Mouse (Mus musculus) hindbrain, embryonic 14.5 days (tissue): ENCODE results near the gene Ankrd44. TPM values are rescaled to one million over a fixed set of nuclear protein-coding genes. Genes with fewer than 3 reads are reported as not detected.

Source experiments
- ATAC-seq: fragments of 200-750 bp; cut with Nextera tagmentation; 2 replicates; pipeline ENCODE4 v1.8.0; 2017; ENCODE audit warnings: moderate number of reproducible peaks, mild to moderate bottlenecking, moderate TSS enrichment, moderate library complexity; ENCODE audit not compliant: low FRiP score
- DNase-seq: peaks from one replicate; pipeline ENCODE4 v3.0.0-alpha.2; 2015; ENCODE audit warnings: low spot score
- H3K27ac ChIP-seq: fragments of 300-500 bp; sonication (generic); 2 replicates; pipeline ENCODE4 v1.5.1; 2014; ENCODE audit warnings: mild to moderate bottlenecking, moderate library complexity
- H3K27me3 ChIP-seq: fragments of 300-500 bp; sonication (generic); 2 replicates; pipeline ENCODE4 v1.6.1; 2014; ENCODE audit warnings: mild to moderate bottlenecking, low read length, mixed read lengths; ENCODE audit not compliant: control insufficient read depth, insufficient read depth
- H3K36me3 ChIP-seq: fragments of 300-500 bp; sonication (generic); replicated peaks from 2 replicates; pipeline ENCODE4 v1.6.1; 2014; ENCODE audit not compliant: control insufficient read depth, insufficient read depth
- H3K4me1 ChIP-seq: fragments of 300-500 bp; sonication (generic); replicated peaks from 2 replicates; pipeline ENCODE4 v1.6.1; 2014; ENCODE audit warnings: antibody characterized with exemption, low read length, mixed read lengths; ENCODE audit not compliant: control insufficient read depth, insufficient read depth
- H3K4me2 ChIP-seq: fragments of 300-500 bp; sonication (generic); replicated peaks from 2 replicates; pipeline ENCODE4 v1.6.1; 2014; ENCODE audit warnings: mild to moderate bottlenecking, moderate library complexity
- H3K4me3 ChIP-seq: fragments of 300-500 bp; sonication (generic); replicated peaks from 2 replicates; pipeline ENCODE4 v1.5.1; 2014; ENCODE audit warnings: mild to moderate bottlenecking, low read length
- H3K9ac ChIP-seq: fragments of 300-500 bp; sonication (generic); 2 replicates; pipeline ENCODE4 v1.6.1; 2014
- H3K9me3 ChIP-seq: fragments of 300-500 bp; sonication (generic); 2 replicates; pipeline ENCODE4 v1.6.1; 2016; ENCODE audit warnings: low read length; ENCODE audit not compliant: control insufficient read depth
- WGBS: fragments of 180-500 bp; shearing (Covaris S2); extraction: QIAGEN DNeasy Blood & Tissue Kit; methylation state at CpG from one replicate; pipeline ENCODE4 v1.1.7; 2014; 5-methylcytosine and 5-hydroxymethylcytosine counted together
- polyA plus RNA-seq: library from polyadenylated mRNA; unstranded; fragments of >200 nt; fragmentation: Nextera tagmentation; extraction: Ambion mirVana; gene quantifications from 2 replicates; pipeline ENCODE4 v1.2.1, GENCODE M21; 2014

The Ankrd44 gene
- polyA plus RNA-seq, 1 experiment from 2014 or later, result 30.0 TPM

DNA sequence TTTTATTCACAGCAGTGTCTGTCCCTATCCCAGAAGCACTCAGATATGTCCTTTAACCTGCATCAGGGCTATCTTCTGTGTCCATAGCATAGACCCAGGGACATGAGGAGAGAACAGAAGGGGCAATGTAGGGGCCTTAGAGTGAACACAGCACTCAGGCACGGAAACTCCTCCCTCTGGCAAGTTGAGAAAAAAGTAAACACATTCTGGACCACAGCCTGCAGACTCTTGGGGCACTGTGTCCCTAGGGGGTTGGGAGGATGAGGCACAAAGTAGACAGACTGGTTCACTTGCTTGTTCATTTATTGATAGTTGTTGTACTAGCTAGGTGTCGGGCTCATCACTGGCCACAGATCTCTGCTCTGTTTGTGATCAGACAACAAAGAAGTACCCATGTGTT lies 199.6 kb downstream of the Ankrd44 start:
- Histone ChIP-seq H3K4me1 (no peaks in the 10 kb centered on the region), H3K36me3 (peaks cover 30% of the 10 kb centered on the region), H3K27me3 (no peaks in the 10 kb centered on the region), H3K9me3 (no peaks in the 10 kb centered on the region), H3K4me2 (no peak overlapping the region), H3K4me3 (no peak overlapping the region), H3K27ac (no peak overlapping the region), H3K9ac (no peak overlapping the region)
- ATAC-seq (no peak), DNase-seq (no peak)
- 77% methylated on average over 2 of the region's 2 CpGs for WGBS

DNA sequence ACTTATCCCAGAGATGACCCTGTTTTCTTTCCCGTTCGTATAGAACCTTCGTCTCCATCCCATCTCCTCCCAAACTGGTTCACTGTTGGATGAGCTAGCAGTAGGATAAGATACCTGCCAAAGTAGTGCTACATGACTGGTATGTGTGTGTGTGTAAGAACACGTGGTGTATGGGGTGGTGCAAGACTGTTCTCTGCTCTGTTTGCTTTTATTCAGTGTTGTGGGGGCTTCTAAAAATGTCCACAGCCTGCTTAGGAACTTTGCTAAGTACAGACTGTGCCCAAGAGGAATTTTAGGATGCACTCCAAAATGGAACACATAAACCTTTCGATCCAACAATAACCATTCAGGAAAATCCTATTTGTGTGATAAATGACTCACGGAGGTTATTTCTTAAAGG lies 209.3 kb downstream of the Ankrd44 start:
- ATAC-seq (no peak), DNase-seq (no peak)
- Histone ChIP-seq H3K4me3 (no peak overlapping the region), H3K4me2 (no peak overlapping the region), H3K9ac (no peak overlapping the region), H3K27ac (no peak overlapping the region), H3K4me1 (no peaks in the 10 kb centered on the region; the same call in 1 of the 2 replicates), H3K27me3 (no peaks in the 10 kb centered on the region), H3K36me3 (no peaks in the 10 kb centered on the region; the same call in 1 of the 2 replicates), H3K9me3 (no peaks in the 10 kb centered on the region)
- WGBS, result 89% methylated on average over 6 of the region's 6 CpGs

DNA sequence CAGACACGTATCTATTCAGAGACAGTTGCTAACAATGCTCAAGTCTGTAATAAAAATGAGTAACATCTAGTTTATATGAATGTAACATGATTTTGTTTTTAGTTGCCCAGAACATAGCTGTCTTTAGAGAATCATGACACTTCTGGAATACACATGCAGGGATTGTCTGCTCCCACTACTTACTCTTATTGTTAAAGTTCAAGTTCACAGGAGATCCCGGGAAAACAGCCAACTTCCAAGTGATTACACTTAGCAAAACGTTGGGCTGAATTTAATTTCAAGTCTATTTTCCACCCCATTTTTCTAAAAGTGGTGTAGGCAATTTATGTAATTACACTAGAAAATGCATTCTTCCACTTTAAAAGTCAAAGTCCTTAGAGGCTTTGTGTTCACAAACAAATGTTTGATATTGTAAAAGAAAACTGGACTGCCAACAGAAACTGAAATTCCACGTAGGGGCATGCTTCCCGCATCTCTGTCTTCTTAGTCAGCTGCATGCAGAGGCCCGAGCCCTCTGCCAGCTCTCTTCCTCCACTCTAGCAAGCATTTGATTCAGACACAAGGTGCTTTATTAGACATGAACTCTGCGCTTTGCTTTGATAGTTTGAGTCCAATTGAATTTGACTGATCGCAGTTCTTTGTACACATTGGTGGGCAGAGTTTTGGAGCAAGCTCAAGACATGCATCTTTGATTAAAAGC lies 211.0 kb downstream of the Ankrd44 start:
- ATAC-seq, result no peak; the same call in 1 of the 2 replicates
- H3K36me3 ChIP-seq, result no peaks in the 10 kb centered on the region; the same call in 1 of the 2 replicates
- no peaks in the 10 kb centered on the region; the same call in 1 of the 2 replicates for H3K4me1 ChIP-seq
- H3K9me3 ChIP-seq, result no peaks in the 10 kb centered on the region
- H3K4me2 ChIP-seq, result no peak overlapping the region
- H3K27ac ChIP-seq, result no peak overlapping the region
- WGBS, result 68% methylated on average over 8 of the region's 8 CpGs
- H3K27me3 ChIP-seq, result no peaks in the 10 kb centered on the region
- DNase-seq, result no peak
- H3K4me3 ChIP-seq, result no peak overlapping the region
- no peak overlapping the region for H3K9ac ChIP-seq

DNA sequence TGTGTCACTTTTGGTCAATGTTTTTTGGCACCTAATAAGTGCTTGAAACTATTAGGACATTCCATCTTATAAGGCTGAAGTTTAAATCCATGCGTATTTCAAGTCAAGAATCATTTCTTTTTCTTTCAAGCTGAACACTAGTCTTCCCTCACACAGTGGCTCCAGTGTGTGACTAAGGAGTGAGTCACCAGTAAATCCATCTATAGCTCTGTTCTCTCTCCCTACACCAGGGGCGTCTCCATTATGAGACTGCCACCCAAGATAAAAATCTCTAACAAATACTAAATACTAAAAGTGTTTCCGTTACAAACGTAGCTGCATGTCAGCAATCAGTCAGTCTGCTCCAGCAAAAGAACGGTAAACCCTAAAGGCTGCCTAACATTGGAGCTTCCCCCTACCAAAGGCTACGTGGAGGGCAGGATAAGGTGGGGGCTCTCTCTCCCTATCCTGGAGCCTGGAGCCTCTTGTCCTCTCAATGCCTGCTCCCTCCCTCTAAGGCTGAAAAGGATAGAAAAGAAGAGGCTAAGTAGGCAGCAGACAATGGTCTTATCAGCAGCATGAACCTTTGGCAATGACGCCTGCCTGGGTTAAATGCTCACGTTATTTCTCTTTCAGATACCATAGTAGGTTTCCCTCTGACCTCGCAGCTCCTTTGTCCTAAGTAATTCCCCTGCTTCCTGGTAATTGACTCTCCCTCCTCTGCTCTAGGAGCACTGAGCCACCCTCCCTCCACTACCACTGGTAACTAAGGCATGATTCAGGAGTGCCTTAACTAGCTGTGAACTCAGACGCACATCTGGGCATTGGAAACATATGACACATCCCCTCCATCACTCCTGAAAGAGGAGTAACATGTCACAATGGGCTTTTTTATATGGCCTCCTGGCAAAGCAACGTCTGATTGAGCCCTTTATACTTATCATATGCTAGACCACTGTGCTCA lies 212.7 kb downstream of the Ankrd44 start:
- no peaks in the 10 kb centered on the region for H3K9me3 ChIP-seq
- H3K4me2 ChIP-seq, result no peak overlapping the region
- no peak for DNase-seq
- ATAC-seq, result no peak
- H3K4me1 ChIP-seq, result no peaks in the 10 kb centered on the region; the same call in 1 of the 2 replicates
- no peak overlapping the region for H3K27ac ChIP-seq
- H3K9ac ChIP-seq, result no peak overlapping the region
- 57% methylated on average over 11 of the region's 11 CpGs for WGBS
- H3K4me3 ChIP-seq, result no peak overlapping the region
- H3K36me3 ChIP-seq, result no peaks in the 10 kb centered on the region; the same call in 1 of the 2 replicates
- H3K27me3 ChIP-seq, result no peaks in the 10 kb centered on the region

DNA sequence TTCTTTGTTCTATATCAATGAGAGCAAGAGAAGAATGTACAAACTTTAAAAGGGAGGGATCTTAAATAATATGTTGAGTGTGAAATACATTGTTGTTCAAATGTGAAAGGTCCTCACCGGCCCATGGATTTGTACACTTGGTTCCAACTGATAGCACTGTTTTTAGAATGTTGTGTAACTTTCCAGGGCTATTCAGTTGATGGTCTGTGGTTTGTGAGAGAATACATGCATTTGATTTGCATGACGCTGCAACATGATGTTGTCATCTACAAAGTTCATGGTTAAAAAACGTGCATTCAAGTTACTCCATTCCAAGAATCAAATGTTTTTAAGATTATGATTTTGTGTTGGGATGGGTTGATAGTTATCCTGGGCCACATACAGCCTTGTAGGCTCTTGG lies 214.6 kb downstream of the Ankrd44 start:
- Histone ChIP-seq H3K27ac (no peak overlapping the region), H3K4me2 (no peak overlapping the region), H3K9me3 (no peaks in the 10 kb centered on the region), H3K36me3 (no peaks in the 10 kb centered on the region; the same call in 1 of the 2 replicates), H3K9ac (no peak overlapping the region), H3K4me1 (peaks cover 14% of the 10 kb centered on the region; the same call in 1 of the 2 replicates), H3K27me3 (no peaks in the 10 kb centered on the region), H3K4me3 (no peak overlapping the region)
- ATAC-seq, result no peak
- 91% methylated on average over 3 of the region's 3 CpGs for WGBS
- DNase-seq, result no peak

- WGBS, result 79% methylated on average over 1 of the region's 1 CpGs
- no peak overlapping the region for H3K9ac ChIP-seq
- H3K36me3 ChIP-seq, result no peaks in the 10 kb centered on the region; the same call in 1 of the 2 replicates
- H3K4me1 ChIP-seq, result peaks cover 14% of the 10 kb centered on the region; the same call in 1 of the 2 replicates
- H3K27ac ChIP-seq, result no peak overlapping the region
- no peak overlapping the region for H3K4me2 ChIP-seq
- H3K9me3 ChIP-seq, result no peaks in the 10 kb centered on the region
- no peaks in the 10 kb centered on the region for H3K27me3 ChIP-seq
- DNase-seq (no peak), ATAC-seq (no peak)
- no peak overlapping the region for H3K4me3 ChIP-seq
These were observed 215.6 kb downstream of the Ankrd44 start for GRCm38 (mm10) chr1:54710550-54710949.

GRCm38 (mm10) chr1:54707888-54708565 lies 218.2 kb downstream of the Ankrd44 start:
- ATAC-seq (peak; percentile 59; the same call in 1 of the 2 replicates), DNase-seq (no peak)
- Histone ChIP-seq H3K27ac (peak overlapping the region; percentile 80), H3K4me3 (no peak overlapping the region), H3K4me1 (peaks cover 14% of the 10 kb centered on the region; the same call in 1 of the 2 replicates), H3K27me3 (no peaks in the 10 kb centered on the region), H3K9ac (no peak overlapping the region), H3K9me3 (no peaks in the 10 kb centered on the region), H3K4me2 (no peak overlapping the region), H3K36me3 (no peaks in the 10 kb centered on the region; the same call in 1 of the 2 replicates)
- 44% methylated on average over 8 of the region's 8 CpGs for WGBS

GRCm38 (mm10) chr1:54707036-54707887 lies 218.9 kb downstream of the Ankrd44 start:
- Histone ChIP-seq H3K4me2 (peak overlapping the region; percentile 1; the same call in 1 of the 2 replicates), H3K27me3 (no peaks in the 10 kb centered on the region), H3K9ac (no peak overlapping the region), H3K4me1 (peaks cover 14% of the 10 kb centered on the region; the same call in 1 of the 2 replicates), H3K4me3 (no peak overlapping the region), H3K9me3 (no peaks in the 10 kb centered on the region), H3K36me3 (no peaks in the 10 kb centered on the region; the same call in 1 of the 2 replicates), H3K27ac (peak overlapping the region; percentile 80)
- ATAC-seq (peak; percentile 72), DNase-seq (no peak)
- 43% methylated on average over 10 of the region's 10 CpGs for WGBS
